Mouse (Mus musculus): ENCODE measurements around the gene Ing3.

DNA sequence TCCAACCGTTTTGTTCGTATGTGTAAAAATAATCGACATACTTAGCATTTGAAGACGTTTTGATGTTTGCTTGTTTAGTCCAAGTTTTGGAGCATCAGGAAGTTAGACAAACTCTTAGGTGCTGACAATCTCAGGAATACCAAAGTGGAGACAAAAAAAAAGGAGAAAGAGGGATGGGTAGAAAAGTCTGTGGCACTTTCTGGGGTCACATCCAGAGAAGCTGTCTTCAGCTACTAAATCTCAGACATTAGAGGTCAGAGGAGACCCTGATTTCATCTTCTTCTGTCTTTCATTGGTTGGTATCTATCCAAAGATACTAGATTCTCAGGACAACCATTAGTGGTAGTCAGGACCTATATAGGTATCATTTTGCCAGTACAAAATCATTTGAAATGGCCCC lies 41.8 kb downstream of the Ing3 start:
- no peak for TF ChIP-seq POLR2A (IDR thresholded peaks at IDR 0.05; ENCODE audit: borderline replicate concordance, insufficient read depth, low read length)
- TF ChIP-seq CTCF (IDR thresholded peaks at IDR 0.05; ENCODE audit: borderline replicate concordance, insufficient read depth, low read depth, low read length): no peak

Measured in cerebellum, adult 2 months (tissue).